Mouse (Mus musculus) limb, embryonic 10.5 days (tissue): ENCODE results near the gene Lad1. TPM values are rescaled to one million over a fixed set of nuclear protein-coding genes. Genes with fewer than 3 reads are reported as not detected.
A peak's percentile ranks its signal among the peaks of the same experiment; 100 is the strongest.

Experiments used
- DNase-seq: peaks from one replicate; pipeline ENCODE4 v3.0.0-alpha.2; 2017; ENCODE audit warnings: low spot score
- H3K27ac ChIP-seq: fragments of 300-500 bp; sonication (generic); 2 replicates; pipeline ENCODE4 v1.5.1; 2016; ENCODE audit warnings: mild to moderate bottlenecking
- H3K27me3 ChIP-seq: fragments of 300-500 bp; sonication (generic); 2 replicates; pipeline ENCODE4 v1.6.1; 2016; ENCODE audit warnings: low read depth, mild to moderate bottlenecking; ENCODE audit not compliant: poor library complexity, severe bottlenecking
- H3K36me3 ChIP-seq: fragments of 300-500 bp; sonication (generic); 2 replicates; pipeline ENCODE4 v1.6.1; 2016; ENCODE audit warnings: mild to moderate bottlenecking, moderate library complexity
- H3K4me1 ChIP-seq: fragments of 300-500 bp; sonication (generic); 2 replicates; pipeline ENCODE4 v1.6.1; 2016
- H3K4me3 ChIP-seq: fragments of 300-500 bp; sonication (generic); 2 replicates; pipeline ENCODE4 v1.5.1; 2016; ENCODE audit warnings: mild to moderate bottlenecking, moderate library complexity
- H3K9me3 ChIP-seq: fragments of 300-500 bp; sonication (generic); replicated peaks from 2 replicates; pipeline ENCODE4 v1.6.1; 2016; ENCODE audit warnings: mild to moderate bottlenecking
- WGBS: fragments of 180-500 bp; shearing (Covaris S2); methylation state at CpG from one replicate; pipeline ENCODE4 v1.1.7; 2016; 5-methylcytosine and 5-hydroxymethylcytosine counted together
- polyA plus RNA-seq: library from polyadenylated mRNA; unstranded; fragments of >200 nt; fragmentation: Nextera tagmentation; extraction: Ambion mirVana; gene quantifications from 2 replicates; pipeline ENCODE4 v1.2.1, GENCODE M21; 2016

The Lad1 gene
- polyA plus RNA-seq, 1 experiment from 2014 or later: 5.1 TPM

DNA sequence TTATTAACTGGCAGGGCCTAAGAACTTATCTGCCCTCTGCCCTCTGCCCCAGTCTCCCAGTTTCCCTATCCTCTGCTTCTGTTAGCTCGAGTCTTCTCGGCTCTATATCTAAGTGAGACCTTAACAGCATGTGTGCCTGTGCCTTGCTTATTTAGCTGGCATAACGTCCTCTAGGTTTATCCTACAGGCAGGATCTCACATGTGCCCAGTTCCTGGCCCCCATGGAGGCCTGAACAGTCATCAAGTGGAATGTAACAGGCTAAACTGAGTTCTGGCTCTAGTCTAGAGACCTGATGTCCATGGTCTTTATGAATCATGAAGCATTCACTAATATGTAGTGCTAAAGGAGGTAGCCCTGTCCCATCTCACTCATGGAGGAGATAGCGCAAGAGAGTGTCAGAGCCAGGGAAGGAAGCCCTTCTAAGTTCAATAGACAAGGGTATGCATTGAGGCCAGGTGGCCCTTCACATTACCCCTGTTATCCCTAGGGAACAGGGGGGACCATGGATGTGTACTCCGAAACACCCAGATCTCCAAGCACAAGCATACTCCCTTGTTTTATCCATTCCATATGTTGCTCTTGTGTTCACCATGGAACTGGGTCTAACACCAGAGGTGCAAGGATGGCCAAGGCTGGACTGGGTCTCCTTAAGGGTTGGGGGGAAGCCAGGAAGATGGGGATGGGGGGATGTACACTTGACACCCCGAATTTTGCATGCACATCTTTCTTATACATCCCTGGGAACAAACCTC is 36.4 kb downstream of the Lad1 start:
- WGBS: 91% methylated on average over 6 of the region's 6 CpGs
- Histone ChIP-seq H3K4me1 (peaks cover 22% of the 10 kb centered on the region), H3K4me3 (no peak overlapping the region), H3K9me3 (no peaks in the 10 kb centered on the region), H3K27ac (no peak overlapping the region), H3K36me3 (no peaks in the 10 kb centered on the region), H3K27me3 (no peaks in the 10 kb centered on the region)
- DNase-seq: no peak

DNA sequence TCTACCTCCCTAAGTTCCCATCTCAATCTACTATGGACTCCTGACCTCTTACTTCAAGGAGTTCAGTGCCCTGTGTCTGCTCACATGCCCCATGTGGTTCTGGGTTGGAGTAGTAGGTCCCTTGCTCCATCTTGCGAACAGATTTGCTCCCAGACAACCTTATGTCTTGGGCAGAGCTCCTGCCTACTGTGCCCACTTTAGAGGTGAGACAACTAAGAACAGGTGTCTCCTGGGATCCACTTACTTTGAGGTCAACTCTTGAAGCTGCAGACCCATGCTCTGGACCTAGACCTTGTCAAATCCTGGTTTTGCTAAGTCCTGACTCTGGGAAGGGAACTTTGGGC is 36.9 kb downstream of the Lad1 start:
- Histone ChIP-seq H3K36me3 (no peaks in the 10 kb centered on the region), H3K27ac (no peak overlapping the region), H3K27me3 (no peaks in the 10 kb centered on the region), H3K4me1 (peaks cover 22% of the 10 kb centered on the region), H3K4me3 (no peak overlapping the region), H3K9me3 (no peaks in the 10 kb centered on the region)
- 95% methylated on average over 1 of the region's 1 CpGs for WGBS
- no peak for DNase-seq

DNA sequence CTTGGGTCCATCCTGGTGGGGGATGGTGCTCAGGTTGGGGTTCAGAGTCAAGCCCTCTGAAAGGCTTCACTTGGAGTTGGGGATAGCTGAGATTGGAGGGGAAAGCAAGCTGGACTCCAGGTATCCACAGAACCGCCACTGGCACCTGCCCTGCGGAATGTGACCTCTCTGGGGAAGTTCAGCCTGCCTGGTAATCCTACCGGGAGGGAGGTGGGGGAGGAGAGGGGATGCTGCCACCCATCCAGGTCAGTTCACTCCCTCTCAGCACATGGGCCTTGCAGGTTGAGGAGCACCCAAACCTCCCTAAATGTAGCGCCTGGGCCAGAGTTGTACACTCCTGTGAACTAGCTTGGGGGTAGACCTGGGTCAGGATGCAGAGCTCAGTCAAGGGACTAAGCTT is 37.7 kb downstream of the Lad1 start:
- no peak overlapping the region for H3K4me3 ChIP-seq
- H3K36me3 ChIP-seq: no peaks in the 10 kb centered on the region
- WGBS: 69% methylated on average over 4 of the region's 4 CpGs
- no peaks in the 10 kb centered on the region for H3K27me3 ChIP-seq
- H3K27ac ChIP-seq: no peak overlapping the region
- H3K4me1 ChIP-seq: peaks cover 20% of the 10 kb centered on the region
- no peaks in the 10 kb centered on the region for H3K9me3 ChIP-seq
- no peak for DNase-seq

DNA sequence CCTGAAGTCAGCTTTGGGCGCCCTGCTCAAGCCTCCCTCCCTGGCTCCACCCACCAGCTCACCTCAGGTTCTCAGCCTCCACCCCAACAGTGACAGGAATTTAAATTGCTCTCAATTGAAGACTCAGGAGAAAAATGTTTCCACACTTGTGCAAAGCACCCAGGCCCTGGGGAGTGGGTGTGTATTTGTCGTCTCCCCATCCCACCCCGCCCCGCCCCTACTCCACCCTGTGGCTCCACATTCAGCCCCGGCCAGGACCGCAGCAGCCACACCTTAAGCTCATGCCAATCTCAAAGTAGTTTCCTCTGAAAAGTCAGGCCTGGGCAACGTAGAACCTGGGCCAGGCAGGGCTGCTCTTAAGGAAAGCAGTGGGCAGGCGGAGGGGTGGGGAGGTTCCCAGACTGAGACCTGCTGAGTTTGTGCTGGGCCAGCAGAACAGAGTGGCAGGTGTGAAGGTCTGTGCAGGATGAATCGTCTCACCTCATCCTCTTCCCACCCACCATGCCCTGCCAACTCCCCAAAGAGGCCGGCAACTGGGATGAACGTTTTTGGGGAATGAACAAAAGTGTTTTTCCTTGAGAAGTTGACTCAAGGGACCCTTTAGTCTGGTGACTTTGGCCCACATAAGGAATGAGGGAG is 38.9 kb downstream of the Lad1 start:
- WGBS: 50% methylated on average over 11 of the region's 11 CpGs
- H3K36me3 ChIP-seq: no peaks in the 10 kb centered on the region
- 0 out of 2 replicates have a peak overlapping the region, but pooled peaks have one; percentile 2 for H3K27ac ChIP-seq

DNA sequence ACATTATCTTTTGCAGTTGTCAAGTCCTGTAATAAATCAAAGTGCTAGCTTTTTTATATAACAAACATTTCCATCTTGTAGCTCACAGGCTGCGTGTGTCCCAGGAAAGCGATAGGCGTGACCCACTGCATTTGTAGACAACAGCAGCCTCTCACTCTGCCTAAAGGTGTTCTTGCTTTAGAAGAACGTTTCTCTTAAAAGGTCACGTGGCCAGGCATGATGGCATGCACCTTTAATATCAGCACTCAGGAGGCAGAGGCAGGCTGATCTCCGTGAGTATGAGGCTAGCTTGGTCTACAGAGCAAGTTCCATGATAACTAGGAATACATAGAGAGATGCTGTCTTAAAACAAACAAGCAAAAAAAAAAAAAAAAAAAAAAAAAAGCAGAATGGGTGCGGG is 40.1 kb downstream of the Lad1 start:
- WGBS: 94% methylated on average over 7 of the region's 7 CpGs
- H3K27me3 ChIP-seq: no peaks in the 10 kb centered on the region
- peaks cover 5% of the 10 kb centered on the region; the same call in 1 of the 2 replicates for H3K4me1 ChIP-seq
- no peak overlapping the region for H3K27ac ChIP-seq
- H3K9me3 ChIP-seq: no peaks in the 10 kb centered on the region
- H3K4me3 ChIP-seq: no peak overlapping the region
- no peaks in the 10 kb centered on the region for H3K36me3 ChIP-seq
- DNase-seq: no peak

More for the DNA sequence above, 38.9 kb downstream of the Lad1 start:
- H3K4me3 ChIP-seq: no peak overlapping the region
- no peaks in the 10 kb centered on the region for H3K27me3 ChIP-seq
- no peaks in the 10 kb centered on the region for H3K9me3 ChIP-seq
- no peak for DNase-seq
- peaks cover 9% of the 10 kb centered on the region; the same call in 1 of the 2 replicates for H3K4me1 ChIP-seq

DNA sequence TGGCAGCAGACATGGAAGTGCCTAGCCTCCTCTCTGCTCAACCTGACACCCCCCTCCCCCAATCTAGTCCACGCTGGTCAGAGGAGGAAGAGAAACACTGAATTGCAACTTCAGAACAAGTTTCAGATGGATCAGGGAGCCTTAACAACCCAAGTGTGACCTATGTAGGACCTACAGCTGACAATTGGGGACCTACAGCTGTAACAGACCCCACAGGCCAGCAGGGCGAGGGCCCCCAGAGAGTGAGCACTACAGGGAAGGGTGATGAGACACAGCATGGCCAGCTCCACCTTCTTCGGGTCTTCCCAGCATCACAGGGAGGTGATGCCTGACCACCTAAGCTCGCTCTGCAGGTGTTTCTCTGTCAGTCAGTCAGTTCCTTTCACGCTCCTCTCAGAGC is 42.7 kb downstream of the Lad1 start:
- Histone ChIP-seq H3K27ac (no peak overlapping the region), H3K36me3 (no peaks in the 10 kb centered on the region), H3K27me3 (0 out of 2 replicates have a peak, but pooled peaks cover 3% of the 10 kb centered on the region), H3K4me3 (no peak overlapping the region), H3K9me3 (no peaks in the 10 kb centered on the region), H3K4me1 (peaks cover 3% of the 10 kb centered on the region; the same call in 1 of the 2 replicates)
- WGBS: 70% methylated on average over 5 of the region's 5 CpGs
- DNase-seq: no peak

DNA sequence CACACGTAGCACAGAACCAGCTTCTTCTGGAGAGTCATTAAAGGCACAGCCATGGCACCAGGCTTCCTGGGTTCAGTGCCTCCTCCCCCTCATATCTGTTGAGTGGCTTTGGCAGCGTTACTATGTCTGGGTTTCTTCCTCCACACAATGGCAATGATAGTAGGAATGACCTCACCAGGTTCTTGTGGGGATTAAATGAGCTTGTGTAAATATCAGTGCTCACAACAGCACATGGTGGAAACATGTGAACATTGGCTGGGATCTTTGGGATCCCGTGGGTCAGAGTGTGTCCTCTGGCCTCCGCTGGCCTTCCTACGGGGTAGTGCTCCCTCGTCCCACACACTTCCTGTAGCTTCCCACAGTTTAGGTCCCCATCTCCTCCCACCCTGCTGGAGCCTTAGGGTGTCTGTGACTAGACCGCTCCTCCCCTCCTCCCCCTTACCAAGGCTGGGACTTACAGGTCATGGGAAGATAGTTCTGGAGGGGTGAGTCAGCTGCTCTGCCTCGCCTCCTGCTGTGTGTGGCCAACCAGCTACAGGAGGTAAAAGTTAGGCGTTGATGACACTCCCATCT is 43.7 kb downstream of the Lad1 start:
- Histone ChIP-seq H3K27me3 (peaks cover 4% of the 10 kb centered on the region; the same call in 1 of the 2 replicates), H3K27ac (no peak overlapping the region), H3K9me3 (no peaks in the 10 kb centered on the region), H3K4me3 (no peak overlapping the region), H3K36me3 (no peaks in the 10 kb centered on the region), H3K4me1 (no peaks in the 10 kb centered on the region)
- no peak for DNase-seq
- WGBS: 71% methylated on average over 9 of the region's 9 CpGs

DNA sequence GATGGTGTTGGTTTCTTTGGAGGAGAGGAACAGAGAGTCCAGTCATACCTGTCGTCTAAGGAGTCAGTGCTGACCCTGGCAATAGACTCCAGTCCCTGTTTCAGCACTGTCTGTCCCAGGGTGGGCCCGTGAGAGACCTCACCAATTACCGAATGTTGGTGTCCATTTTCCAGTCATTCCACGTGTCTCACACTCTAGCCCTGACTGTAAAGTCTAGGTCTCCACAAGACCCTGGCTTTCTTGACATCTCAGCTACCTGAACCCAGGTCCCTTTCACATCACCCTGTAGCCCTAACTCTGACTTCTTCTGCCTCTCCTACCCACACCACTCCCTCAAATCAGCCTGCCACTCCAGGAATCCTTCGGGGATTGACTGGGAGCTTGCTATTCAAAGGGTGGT is 44.2 kb downstream of the Lad1 start:
- no peak for DNase-seq
- Histone ChIP-seq H3K4me3 (no peak overlapping the region), H3K27me3 (peaks cover 4% of the 10 kb centered on the region; the same call in 1 of the 2 replicates), H3K36me3 (no peaks in the 10 kb centered on the region), H3K9me3 (no peaks in the 10 kb centered on the region), H3K27ac (no peak overlapping the region), H3K4me1 (no peaks in the 10 kb centered on the region)
- WGBS: 80% methylated on average over 5 of the region's 5 CpGs

DNA sequence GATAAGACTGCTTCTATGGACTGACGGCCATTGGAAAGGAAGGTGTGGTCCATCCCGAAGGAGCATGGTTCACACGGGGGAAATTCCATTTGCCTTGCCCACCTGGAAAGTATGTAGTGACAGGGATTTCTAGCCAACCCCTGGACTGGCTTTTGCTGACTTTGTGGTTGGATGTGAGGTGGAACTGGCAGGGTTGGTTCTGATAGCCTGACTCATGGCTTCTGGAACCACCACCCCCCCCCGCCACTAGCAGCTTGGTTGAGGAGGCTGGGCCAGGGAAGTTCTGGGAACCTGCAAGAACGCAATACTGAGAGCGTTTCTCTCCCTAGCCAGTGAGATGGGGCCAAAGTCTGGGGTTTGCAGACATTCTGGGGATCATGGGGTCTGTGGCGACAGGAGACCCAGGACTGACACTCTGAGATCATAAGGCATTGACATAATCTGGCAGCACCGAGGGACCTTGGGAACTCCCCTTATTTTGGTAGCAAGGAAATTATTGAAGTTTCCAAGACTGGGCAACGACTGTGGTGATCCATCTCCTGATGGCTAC is 45.5 kb downstream of the Lad1 start:
- no peak overlapping the region for H3K4me3 ChIP-seq
- no peaks in the 10 kb centered on the region for H3K9me3 ChIP-seq
- H3K27ac ChIP-seq: no peak overlapping the region
- no peak for DNase-seq
- H3K36me3 ChIP-seq: no peaks in the 10 kb centered on the region
- WGBS: 88% methylated on average over 9 of the region's 9 CpGs
- H3K4me1 ChIP-seq: no peaks in the 10 kb centered on the region
- peaks cover 4% of the 10 kb centered on the region; the same call in 1 of the 2 replicates for H3K27me3 ChIP-seq

DNA sequence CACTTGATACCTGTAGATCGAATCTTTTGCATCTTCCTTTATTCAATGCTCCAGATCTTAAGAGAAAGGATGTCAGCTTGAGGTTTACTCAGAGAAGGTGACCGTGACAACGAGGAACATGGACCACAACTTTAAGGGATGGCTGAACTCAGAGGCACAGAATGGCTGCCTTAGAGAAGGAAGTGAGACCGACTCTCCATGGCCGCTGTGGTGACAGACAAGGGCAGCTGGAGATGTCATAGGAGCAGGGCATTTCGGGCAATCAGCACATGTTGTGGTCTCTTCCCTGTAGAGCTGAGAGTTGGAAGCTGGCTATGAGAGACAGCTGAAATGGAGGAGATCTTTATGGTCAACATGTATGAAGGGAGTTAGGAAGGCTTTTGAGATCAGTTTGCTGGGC is 46.4 kb downstream of the Lad1 start:
- WGBS: 90% methylated on average over 6 of the region's 6 CpGs

DNA sequence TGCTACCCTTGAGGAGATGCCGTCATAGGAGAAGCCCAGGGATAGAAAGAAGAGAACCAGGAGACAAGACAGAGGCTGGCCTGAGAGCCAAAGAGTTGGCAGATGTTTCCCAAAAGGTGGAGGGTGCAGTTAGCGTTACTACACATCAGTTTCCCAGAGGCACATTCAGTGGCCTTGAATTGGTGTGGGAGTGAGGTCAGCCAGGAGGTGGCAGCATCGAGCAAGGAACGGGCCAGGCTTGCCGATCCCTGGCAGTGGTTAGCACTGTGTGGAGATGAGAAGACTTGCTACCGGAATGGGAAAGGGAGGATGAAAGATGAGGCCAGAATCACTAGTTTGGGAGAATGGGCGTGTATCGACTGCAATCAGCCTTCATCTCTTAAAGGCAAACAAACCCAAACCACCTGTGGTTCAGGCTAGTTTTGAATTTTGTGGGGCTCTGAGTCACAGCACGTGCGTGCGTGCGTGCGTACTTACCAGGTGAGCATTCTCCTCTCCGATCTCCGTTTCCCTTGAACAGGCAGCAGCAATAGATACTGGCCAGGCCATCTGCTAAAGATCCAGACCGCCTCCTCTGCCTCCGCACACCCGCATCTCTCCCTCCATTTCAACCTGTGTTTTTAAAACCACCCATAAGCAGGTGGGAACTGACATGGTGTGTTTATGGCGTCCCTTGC is 47.3 kb downstream of the Lad1 start:
- H3K9me3 ChIP-seq: no peaks in the 10 kb centered on the region
- DNase-seq: peak; percentile 93
- no peaks in the 10 kb centered on the region for H3K36me3 ChIP-seq
- WGBS: 49% methylated on average over 19 of the region's 19 CpGs
- H3K27me3 ChIP-seq: peaks cover 4% of the 10 kb centered on the region; the same call in 1 of the 2 replicates
- H3K4me1 ChIP-seq: no peaks in the 10 kb centered on the region
- H3K4me3 ChIP-seq: no peak overlapping the region
- no peak overlapping the region for H3K27ac ChIP-seq

More for the DNA sequence above, 46.4 kb downstream of the Lad1 start:
- no peaks in the 10 kb centered on the region for H3K36me3 ChIP-seq
- H3K4me1 ChIP-seq: no peaks in the 10 kb centered on the region
- H3K27ac ChIP-seq: no peak overlapping the region
- peaks cover 4% of the 10 kb centered on the region; the same call in 1 of the 2 replicates for H3K27me3 ChIP-seq
- no peak for DNase-seq
- H3K9me3 ChIP-seq: no peaks in the 10 kb centered on the region
- H3K4me3 ChIP-seq: no peak overlapping the region

DNA sequence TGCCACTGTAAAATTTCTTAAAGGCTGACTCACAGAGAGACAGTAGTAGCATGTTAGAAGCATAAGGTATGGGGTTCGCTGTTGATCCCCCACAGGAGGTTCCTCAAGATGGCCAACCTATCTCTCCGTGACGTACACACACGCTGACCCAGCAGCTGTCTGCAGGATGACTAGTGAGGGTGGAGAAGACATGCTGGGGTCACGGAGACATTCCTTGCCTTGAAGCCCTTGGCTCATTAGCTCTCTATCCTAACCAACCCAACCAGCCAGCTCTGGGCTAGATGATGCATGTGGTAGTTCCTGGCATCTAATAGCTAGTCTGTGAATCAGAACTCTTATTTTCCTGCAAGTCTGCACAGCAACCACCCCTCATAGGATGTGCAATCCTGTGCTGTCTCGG is 50.2 kb downstream of the Lad1 start:
- Histone ChIP-seq H3K27ac (no peak overlapping the region), H3K9me3 (no peaks in the 10 kb centered on the region), H3K4me1 (no peaks in the 10 kb centered on the region), H3K27me3 (peaks cover 4% of the 10 kb centered on the region; the same call in 1 of the 2 replicates), H3K4me3 (no peak overlapping the region), H3K36me3 (no peaks in the 10 kb centered on the region)
- DNase-seq: no peak
- WGBS: 90% methylated on average over 6 of the region's 6 CpGs
